Mouse (Mus musculus): ENCODE measurements around the gene Uba6.

Uba6 gene

DNA sequence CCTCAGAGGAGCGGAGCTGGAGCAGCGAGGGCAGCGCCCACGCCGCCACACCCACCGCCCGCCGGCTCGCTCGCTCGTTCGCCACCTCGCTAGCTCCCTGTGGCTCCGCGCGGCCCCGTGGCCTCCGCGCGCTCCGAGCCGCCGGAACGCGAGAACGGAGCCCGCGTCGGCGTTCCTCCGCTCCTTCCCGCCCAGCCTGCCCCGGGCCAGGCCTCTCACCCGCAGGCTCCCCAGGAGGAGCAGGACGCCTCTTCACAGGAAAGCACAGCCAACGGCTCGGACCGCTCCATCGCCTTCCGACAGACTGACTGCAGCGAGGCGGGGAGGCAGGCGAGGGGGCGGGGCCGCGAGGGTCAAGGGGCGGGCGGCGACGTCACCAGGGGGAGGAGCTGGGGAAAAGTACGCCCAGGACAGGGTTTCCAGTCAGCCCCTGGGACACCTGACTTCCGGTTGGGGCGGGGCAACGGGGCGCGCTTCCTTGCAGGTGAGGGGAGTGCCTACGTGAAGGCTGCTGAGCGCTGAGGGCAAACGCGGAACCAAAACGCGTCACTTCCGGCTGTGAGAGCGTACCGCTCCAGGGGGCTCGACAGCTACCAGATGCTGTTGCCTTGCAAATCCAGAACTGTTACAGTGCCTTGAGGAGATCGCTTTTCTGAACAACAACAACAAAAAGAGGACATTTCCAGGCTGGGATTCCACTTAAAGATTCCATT, at the start of gene Uba6:
TSS of gene Uba6 (minus strand) at position 355 of the 713 bp plus-strand sequence.
- peak; percentile 100 for DNase-seq

DNA sequence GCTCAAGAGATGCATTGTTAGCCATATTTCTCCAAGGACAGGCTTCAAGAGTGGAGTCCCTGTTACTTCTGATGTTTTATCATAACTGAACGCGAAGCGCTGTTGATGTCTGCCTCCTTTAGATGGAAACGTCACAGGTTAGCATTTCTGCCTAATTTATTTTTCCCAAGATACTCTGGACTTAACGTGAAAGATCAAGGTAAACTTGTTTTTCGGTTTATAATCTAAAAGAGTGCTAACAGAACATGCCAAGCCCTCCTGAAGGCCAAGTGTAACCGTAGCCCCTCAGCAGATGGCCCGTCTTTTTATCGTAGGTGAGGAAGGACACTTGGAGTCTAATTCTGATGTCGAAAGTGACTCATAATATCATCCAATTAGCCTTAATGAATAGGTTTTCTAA, 25.2 kb upstream of the Uba6 start, which contains the start of gene Gnrhr:
TSS of gene Gnrhr (minus strand) at position 101 of the 400 bp plus-strand sequence.
- DNase-seq = no peak

DNA sequence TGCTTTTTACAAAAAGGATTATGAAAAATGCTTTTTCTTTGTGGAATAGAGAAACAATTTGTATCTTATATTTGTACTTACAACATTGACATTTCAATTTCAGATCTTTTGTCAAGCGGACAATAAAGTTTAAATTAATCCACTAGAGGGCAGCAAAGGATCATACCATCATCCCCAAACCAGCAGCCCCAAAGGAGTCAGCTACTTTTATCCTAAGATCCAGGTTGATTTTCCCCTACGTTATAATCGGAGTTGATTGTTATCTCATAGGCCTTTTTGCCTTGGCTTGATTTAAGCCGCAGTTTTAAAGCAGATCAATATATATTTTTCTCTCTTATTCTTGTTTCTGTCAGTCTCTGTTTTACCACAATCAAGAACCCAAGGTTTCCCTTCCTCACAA, 18.8 kb upstream of the Uba6 start:
- peak; percentile 67 for DNase-seq

DNA sequence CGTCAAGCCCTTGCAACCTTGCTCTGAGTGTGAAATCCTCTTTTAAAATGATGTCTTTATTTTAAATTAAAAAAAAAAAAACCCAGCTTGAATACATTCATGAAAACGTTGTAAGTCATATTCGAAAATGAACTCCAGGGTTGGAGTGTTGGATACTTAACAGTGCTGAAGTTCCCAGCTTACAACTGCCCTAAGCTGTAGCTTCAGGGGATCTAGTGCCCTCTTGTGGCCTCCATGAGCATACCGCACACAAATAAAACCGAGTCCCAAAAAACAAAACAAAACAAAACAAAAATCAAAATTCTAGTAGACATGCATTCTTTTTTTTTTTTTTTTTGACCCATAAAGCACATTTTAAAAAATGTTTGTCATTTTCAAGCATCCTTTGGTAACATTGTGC, 18.2 kb upstream of the Uba6 start:
- DNase-seq = no peak

DNA sequence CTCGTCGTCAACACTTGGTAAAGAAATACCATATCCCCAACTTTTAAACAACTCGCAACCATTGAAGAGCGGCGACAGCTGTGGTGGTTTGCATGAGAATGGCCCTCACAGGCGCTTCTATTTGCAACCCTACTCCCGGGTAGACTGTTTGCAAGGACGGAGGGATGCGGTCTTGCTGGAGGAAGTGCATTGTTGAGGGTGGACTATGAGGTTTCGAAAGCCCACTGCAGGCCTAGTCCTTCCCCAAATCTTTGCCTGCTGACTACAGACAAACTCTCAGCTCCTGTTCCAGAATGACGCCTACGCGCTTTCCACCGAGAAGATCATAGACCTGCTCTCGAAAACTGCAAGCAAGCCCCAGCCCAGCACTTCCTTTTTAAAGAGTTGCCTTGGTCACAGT, 17.7 kb upstream of the Uba6 start:
- DNase-seq = no peak

DNA sequence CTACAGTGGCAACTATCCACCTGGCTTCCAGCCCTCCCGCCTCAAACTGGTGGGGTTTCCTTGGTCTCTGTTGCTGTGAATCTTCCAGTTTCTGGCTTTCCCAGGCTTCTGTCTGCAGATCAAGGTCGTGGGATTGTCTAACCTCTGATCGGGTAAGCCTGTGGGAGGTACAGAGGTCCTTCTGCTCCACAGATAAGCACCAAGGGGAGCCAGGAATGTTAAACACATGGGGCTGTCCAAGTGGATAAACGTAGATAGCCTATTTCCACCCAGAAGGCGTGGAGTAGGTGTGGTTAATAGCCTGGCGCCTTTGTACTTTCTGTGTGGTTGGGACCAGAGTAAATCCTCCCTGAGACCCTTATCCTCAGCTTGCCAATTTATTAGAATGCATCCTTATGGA, 14.8 kb upstream of the Uba6 start:
- DNase-seq = no peak

DNA sequence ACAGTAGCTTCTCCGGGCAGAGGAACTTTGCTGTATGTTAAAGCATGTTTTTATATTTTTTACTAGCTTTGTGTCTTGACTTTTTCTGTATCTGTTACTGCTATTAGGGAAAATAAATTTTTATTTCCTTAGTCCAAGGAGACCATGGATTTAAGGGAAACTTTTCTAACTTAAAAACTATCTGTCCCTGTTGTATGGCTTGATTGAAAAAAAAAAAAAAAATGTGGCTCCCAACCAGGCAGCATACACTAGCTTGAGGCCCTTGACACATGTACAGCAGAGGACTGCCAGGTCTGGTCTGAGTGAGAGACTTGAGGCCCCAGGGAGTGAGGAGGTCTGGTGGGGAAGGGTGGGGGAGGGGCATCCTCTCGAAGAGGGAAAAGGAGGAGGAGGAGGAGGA, 1.2 kb upstream of the Uba6 start:
- DNase-seq = no peak

DNA sequence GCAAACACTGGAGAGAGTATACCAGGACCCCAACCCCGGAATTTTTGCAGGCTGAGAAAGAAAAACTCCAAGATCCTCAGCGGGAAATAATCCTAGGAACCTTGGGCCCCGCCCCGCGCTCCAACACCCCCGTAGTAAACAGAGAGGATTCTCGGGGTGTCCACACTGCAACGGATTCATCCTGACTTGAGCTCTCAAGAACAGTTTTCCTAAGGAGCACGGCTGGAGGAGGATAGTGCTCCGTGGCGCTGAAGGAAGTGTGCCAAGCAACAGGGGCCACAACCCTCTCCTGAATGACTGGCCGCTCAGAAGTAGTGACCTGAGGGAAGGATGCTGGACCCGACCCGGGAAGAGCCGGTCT, 535 bp downstream of the Uba6 start:
- peak; percentile 73 for DNase-seq

DNA sequence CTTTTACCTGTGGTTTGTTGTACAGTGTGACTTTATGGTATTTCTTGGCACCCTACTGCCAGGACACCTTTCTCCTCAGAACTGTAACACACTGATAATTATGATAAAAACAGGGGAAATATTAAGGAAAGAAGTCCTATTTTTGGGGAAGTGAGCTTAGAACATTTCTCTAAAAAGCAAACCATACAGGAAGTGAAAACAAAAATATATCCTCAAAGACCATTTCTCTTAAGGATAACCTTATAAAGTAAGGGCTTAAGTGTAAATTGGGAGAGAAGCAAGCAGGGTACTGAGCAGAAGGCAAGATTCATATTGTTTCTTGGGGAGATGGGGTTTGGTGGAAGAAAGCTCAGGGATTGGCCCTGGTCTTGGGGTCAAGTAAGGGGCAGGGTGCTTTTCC, 42.8 kb downstream of the Uba6 start:
- no peak for DNase-seq

DNA sequence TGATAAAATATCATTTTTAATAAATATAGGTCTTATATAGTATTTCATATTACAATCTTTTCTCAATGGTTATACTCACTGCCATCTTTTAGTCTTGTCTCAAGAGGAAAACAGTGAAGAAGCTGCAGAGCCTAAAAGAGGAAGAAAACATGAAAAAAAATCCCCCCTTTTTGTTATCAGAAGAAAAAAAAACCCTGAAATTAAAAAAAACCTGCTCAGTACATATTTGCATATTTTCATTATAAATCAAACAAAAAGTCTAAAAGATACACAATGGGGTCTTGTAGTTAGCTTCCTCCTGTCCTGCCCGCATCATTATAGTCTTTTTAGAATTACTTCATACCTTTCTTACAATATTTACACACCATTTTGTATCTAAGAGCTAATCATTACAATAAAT, 43.9 kb downstream of the Uba6 start:
- DNase-seq = no peak

DNA sequence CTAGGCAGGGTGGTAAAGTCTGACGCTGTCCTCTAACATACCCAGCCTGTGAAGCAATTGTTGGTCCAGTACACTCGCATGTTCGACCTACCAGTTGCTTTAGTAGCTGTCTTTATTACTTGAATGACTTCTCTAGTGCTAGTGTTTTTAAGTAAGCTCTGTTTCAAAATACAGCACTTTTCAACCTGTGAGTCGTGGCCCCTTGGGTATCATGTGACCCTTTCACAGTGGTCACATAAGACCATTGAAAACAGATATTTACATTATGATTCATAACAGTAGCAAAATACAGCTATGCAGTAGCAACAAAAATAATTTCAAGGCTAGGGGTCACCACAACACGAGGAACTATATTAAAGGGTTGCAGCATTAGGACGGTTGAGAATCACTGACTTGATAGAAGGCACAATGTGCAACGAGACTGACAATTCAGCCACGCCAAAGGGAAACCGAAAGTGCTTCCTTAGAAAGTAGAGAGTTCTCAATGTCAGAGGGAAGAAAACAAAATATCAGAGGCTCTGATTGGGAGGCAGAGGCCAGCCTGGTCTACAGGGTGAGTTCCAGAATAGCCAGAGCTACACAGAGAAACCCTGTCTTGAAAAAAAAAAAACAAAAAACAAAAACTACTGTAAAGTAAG, 54.0 kb downstream of the Uba6 start:
- no peak for DNase-seq

DNA sequence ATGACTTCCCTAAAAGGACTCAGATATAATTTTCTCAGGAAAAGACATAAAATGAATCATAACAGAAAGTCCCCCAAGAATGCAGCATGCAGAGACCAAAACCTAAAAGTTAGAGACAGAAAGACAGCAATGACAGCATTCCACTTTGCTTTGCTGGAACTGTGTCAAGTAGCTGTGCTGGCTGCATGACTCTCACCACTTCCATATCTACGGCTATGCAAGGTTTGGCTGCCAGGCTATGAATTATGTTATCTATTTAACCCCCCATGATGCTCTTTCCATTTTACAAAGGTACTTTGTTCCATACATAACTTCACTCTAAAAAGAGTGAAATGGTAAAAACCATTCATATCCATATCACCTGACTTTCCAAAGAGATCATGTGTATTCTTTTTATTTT, 58.6 kb downstream of the Uba6 start:
- DNase-seq = no peak

DNA sequence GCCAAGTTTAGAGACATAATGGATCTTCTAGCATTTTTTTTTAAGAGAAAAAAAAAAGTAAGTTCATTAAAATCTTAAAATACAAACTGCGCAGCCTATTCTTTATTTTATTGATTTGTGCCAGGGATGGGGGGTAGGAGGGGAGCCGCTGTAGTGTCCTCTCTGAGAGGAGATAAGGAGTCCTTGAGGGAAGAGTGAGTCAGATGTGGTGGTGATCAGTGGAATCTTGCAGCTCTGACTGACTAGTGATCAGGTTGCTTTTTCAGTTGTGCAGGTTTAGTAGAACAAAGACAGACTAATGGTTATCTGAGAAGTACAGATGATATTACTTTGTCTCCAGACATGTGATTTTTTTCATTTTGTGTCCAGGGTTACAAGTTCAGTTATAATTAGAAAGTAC, 59.6 kb downstream of the Uba6 start:
- no peak for DNase-seq

DNA sequence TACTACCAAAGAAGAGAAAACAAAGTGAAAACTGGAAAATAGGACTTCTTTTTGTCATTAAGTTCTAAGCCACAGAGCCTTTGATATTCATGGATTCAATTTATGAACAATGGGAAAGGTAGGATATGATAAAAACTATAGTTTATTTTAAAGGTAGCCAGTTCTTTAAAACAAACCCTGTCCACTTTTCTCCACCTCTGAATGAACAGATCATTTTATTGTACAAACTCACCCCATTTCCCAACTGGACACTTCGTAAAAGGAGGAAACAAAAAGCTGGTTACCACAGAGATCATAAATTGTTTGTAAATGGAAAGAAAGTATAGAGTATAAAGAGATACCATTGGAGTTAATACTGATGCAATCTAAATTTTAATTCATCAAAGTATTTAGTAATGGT, 61.5 kb downstream of the Uba6 start:
- no peak for DNase-seq

DNA sequence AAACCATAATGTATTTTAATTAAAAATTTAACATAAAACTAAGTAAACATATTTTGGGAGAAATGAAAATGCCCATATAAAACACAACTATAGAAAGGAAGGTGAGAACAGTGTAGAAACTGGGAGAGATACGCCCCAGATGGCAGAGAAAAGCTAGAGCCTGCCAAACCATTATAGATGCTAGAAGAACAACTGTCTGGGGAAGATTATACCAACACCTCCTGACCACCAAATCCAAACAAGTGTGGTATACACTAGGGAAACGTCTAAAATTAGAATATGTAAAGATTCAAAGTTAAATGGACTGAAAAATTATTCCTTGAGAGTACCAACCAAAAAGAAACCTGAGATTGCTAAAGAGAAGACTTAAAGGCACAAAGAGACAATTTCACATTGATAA, 66.0 kb downstream of the Uba6 start:
- no peak for DNase-seq

DNA sequence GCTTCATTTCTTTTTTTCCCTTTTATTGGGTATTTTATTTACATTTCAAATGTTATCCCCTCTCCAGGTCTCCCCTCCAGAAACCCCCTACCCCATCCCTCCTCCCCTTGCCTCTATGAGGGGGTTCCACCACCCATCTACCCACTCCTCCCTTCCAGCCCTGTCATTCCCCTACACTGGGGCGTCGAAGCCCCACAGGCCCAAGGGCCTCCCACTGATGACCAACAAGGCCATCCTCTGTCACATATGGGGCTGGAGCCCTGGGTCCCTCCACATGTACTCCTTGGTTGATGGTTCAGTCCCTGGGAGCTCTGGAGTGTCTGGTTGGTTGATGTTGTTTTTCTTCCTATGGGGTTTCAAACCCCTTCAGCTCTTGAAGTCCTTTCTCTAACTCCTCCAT, 70.4 kb downstream of the Uba6 start:
- no peak for DNase-seq

DNA sequence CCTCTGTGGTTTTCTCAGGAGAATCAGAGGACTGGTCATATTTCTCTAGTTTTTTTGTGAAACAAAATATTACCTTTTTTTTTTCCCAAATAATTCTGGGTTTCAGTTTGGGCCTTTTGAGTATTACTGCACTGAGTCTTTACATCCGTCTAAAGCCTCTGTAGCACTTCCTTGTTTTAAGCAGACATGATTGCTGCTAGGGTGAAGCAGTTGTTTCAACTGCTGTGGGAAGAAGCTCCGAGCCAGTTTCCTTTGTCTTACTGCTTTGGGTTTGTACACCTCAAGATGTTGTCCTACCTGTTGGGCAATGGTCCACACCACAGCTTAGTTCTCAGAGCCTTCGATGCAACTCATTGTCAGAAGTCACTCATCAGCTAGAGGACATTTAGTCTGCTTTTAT, 72.0 kb downstream of the Uba6 start:
- DNase-seq = no peak

DNA sequence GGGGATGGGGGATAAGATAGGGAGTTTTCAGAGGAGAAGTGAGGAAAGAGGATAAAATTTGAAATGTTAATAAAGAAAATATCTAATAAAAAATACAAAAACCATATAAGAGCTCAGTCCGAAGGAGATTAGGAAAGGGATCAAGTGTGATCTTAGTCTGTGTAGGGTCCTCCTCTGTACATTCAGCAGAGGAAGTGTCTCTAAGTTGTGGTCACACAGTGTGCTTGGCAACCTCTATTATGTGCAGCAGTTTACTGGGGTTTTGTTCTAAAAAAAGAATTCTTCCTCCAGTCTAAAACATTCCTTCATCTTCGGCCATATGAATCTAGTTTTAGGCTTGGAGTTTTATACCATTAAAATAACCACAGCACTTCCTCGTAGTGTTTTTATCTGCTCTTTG, 73.6 kb downstream of the Uba6 start:
- no peak for DNase-seq

DNA sequence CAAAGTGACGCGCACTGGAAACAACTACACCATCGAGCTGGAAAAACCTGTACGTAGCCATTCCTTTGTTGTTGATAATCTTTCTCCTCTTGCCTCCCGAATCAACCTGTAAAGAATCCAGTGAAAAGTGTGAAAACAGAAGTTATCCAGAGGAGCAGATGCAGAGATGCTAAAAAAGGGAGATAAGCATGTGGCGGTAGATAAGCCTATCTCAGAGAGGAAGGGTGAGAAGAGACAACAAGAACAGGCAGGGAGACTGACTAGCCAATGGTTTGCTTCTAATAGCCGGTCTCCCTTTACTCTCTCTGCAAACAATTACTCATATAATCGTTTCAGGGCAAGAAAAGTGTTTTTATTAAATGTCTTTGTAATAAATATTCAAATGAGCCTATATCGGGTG, 77.8 kb downstream of the Uba6 start:
- no peak for DNase-seq

DNA sequence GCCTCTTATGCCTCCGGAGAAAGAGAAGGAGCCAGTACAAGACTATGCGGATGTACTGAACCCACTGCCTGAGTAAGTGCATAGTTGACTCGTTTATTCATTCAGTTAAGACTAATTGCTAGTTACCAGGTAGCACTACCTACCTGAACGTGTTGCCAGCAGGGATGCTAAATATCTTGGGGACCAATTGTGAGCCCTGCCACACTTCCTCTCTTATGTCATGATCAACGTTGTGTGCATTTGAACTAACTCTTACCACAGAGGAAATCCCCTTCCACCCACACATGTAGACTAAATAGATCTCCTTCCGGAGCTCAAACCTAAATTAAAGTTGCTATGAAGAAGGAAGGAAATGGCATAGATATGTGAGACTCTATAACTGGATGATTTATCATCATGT, 85.9 kb downstream of the Uba6 start:
- no peak for DNase-seq

DNA sequence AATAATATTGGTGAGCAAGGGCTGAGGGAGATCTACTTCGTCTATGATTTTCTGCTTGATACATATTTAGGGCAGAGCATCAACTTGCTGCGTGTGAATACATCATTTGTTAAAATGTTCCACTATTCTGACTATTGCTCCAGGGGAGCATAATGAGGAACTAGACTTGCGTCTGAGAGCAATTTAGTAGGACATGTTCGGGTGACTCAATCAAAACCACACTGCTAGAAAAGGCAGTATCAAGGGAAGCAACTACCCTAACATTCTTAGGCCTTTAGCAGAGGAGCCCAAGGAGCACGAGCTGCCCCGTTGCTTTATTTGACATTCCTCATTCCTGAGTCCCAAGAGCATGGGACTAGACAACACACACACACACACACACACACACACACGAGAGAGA, 87.6 kb downstream of the Uba6 start:
- no peak for DNase-seq

DNA sequence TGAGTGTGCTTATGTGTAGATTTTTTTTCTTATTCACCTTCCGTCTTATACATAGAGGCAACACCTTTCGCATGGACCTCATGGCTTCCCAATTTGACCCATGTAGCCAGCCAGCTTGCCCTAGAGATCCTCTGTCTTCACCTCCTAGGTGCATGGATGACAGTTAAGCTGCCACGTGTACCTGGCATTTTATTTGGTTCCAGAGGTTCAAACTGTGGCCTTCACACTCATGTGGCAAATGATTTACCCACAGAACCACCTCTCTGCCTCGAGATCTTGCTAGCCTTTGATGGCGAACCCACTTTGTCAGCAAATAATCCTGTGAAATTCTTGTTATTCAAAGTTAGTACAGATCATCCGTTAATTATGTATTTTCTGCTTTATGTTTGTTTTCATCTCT, 88.6 kb downstream of the Uba6 start:
- no peak for DNase-seq

DNA sequence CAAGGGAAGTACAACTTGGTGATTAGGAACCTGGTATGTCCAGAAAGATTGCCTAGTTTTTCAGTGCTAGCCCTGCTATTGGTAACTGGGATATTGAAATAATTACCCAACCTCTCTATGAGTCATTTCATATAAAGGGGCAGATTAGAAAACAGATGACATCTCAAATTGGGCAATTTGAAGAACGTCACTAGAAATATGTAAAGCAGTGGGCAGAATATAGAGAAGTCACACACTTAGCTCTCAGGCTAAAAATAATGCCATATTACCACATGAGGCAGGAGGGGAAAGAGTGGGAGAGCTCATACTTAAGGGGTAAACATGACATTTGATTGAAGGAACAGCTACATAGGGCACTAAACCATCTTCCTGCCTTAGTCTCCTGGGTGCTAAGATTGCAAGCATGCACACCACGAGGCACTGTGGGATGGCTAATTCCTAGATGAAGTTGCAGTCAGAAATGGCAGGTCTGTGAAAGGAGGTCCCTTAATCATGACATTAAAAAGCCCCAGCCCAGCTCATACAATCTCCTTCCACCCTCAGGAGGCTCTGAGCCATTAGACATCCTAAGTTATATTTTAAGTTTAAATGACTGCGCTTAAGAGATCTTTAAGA, 93.8 kb downstream of the Uba6 start:
- DNase-seq = no peak

DNA sequence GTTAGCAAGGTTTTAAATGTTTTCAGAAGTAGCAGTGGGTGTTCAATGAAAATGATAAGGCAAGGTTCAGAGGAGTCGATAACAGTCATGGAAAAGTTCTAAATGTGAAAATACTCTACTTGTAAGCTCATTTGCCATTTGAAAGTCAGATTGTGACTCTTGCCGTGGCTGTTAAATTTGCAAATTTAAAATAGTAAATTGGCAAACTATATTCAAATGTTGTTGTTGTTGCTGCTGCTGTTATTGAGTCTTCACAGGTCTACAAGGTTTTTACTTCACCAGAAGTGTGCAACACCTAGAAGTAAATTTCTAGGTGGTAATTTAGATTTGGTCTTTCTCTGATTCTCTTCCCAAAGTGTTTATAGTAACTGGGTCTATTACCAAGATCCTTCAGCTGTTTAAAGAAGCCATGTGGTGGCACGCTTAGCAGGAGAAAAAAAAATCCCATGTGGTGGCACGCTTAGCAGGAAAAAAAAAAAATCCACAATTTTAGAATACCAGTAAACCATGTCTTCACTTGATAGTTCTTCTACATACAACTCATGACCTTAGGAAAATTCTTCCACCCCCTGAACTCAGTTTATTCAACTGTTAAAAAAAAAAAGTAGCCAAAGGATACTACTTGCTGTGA, 99.7 kb downstream of the Uba6 start:
- no peak for DNase-seq
